Mouse (Mus musculus) CD8-positive naive resting alpha-beta T cell, adult 2 months (primary cell): ENCODE measurements around the gene Snx21.

ENCODE experiments used
- DNase-seq, 2 experiments: peaks; one replicate each; pipeline ENCODE4 v3.0.0; 2022; ENCODE audit warnings: low read depth in 2 of 2, low spot score in 2 of 2

The Snx21 gene

GRCm38 (mm10) chr2:164785481-164786387 lies at the start of gene Snx21:
Gene Snx21, plus strand, starts transcription at chr2:164785823.
- peak; percentile 21 to 38 for DNase-seq

GRCm38 (mm10) chr2:164737377-164738090 lies 48.1 kb upstream of the Snx21 start:
- no peak for DNase-seq

- DNase-seq, result no peak
These were observed 45.7 kb upstream of the Snx21 start for GRCm38 (mm10) chr2:164739876-164740275.

- DNase-seq, result no peak
These were observed 40.6 kb upstream of the Snx21 start for GRCm38 (mm10) chr2:164744987-164745386.

GRCm38 (mm10) chr2:164745843-164746479 lies 39.7 kb upstream of the Snx21 start, which contains the start of the genes Wfdc3 and Dnttip1:
Gene Wfdc3, minus strand, starts transcription at chr2:164745931.
Gene Dnttip1, plus strand, starts transcription at chr2:164745983.
- peak; percentile 92 to 95 for DNase-seq

- DNase-seq, result peak in 1 of 2 experiments; percentile 20
These were observed 38.9 kb upstream of the Snx21 start for GRCm38 (mm10) chr2:164746693-164747092.

GRCm38 (mm10) chr2:164748191-164748590 lies 37.4 kb upstream of the Snx21 start:
- no peak for DNase-seq

- DNase-seq, result no peak
These were observed 36.6 kb upstream of the Snx21 start for GRCm38 (mm10) chr2:164748991-164749390.

- no peak for DNase-seq
These were observed 33.2 kb upstream of the Snx21 start for GRCm38 (mm10) chr2:164752454-164752853.

GRCm38 (mm10) chr2:164754105-164754504 lies 31.5 kb upstream of the Snx21 start:
- no peak for DNase-seq

- DNase-seq, result no peak
These were observed 30.8 kb upstream of the Snx21 start for GRCm38 (mm10) chr2:164754800-164755199.

GRCm38 (mm10) chr2:164757841-164758240 lies 27.8 kb upstream of the Snx21 start:
- no peak for DNase-seq

- no peak for DNase-seq
These were observed 26.9 kb upstream of the Snx21 start for GRCm38 (mm10) chr2:164758692-164759091.

GRCm38 (mm10) chr2:164760059-164760833 lies 25.4 kb upstream of the Snx21 start:
- DNase-seq, result no peak

GRCm38 (mm10) chr2:164761502-164761901 lies 24.1 kb upstream of the Snx21 start:
- DNase-seq, result no peak

- DNase-seq, result no peak
These were observed 23.7 kb upstream of the Snx21 start for GRCm38 (mm10) chr2:164761971-164762370.

- DNase-seq, result no peak
These were observed 23.0 kb upstream of the Snx21 start for GRCm38 (mm10) chr2:164762593-164762992.

- DNase-seq, result no peak
These were observed 19.8 kb upstream of the Snx21 start for GRCm38 (mm10) chr2:164765841-164766240.

GRCm38 (mm10) chr2:164767812-164768540 lies 17.6 kb upstream of the Snx21 start:
- DNase-seq, result no peak
